Mouse (Mus musculus) megakaryocyte, embryonic 14.5 days (primary cell): ENCODE measurements around the gene Nr1h3.
A peak's percentile ranks its signal among the peaks of the same experiment; 100 is the strongest.

Source experiments
- FLI1 ChIP-seq: IDR thresholded peaks from 2 replicates; pipeline ENCODE4 v1.6.1; 2012; ENCODE audit warnings: low read length, inconsistent platforms, mixed read lengths
- GATA1 ChIP-seq: IDR thresholded peaks from 3 replicates; pipeline ENCODE4 v1.6.1; 2012; ENCODE audit warnings: mixed read lengths, low read length, inconsistent platforms, borderline replicate concordance

GRCm38 (mm10) chr2:91202222-91202971 is at the start of gene Nr1h3, which contains the start of gene Acp2:
- no peak for TF ChIP-seq GATA1
- peak; percentile 44; the same call in 1 of the 2 replicates for TF ChIP-seq FLI1
